Mouse (Mus musculus): ENCODE results near the gene Mael.

GRCm38 (mm10) chr1:166253898-166254894 lies 15.6 kb upstream of the Mael start, which contains the start of gene Ildr2:
- TF ChIP-seq CTCF (IDR thresholded peaks at IDR 0.05; ENCODE audit: extremely low read depth, insufficient read length, insufficient replicate concordance, low read depth, low read length) (no peak), POLR2A (IDR thresholded peaks at IDR 0.05; ENCODE audit: low read depth, low read length) (no peak)

Measured in small intestine, adult 2 months (tissue).